Mouse (Mus musculus) midbrain, postnatal 0 days (tissue): ENCODE measurements at regions not wholly inside any gene's neighbourhood (a gene's known extent, or its start where the extent isn't known, plus 50 kb on each side); places are given as distances from the start of the nearest gene placed in this dataset.
A peak's percentile ranks its signal among the peaks of the same experiment; 100 is the strongest.

Source experiments
- ATAC-seq: fragments of 200-750 bp; cut with Nextera tagmentation; 2 replicates; pipeline ENCODE4 v1.8.0; 2017; ENCODE audit warnings: moderate number of reproducible peaks, mild to moderate bottlenecking, moderate TSS enrichment, moderate library complexity; ENCODE audit not compliant: low FRiP score
- DNase-seq: peaks from one replicate; pipeline ENCODE4 v3.0.0-alpha.2; 2015; ENCODE audit warnings: low spot score
- H3K27ac ChIP-seq: fragments of 300-500 bp; sonication (generic); 2 replicates; pipeline ENCODE4 v1.5.1; 2014; ENCODE audit warnings: low read depth, mild to moderate bottlenecking, low read length, mixed read lengths
- H3K27me3 ChIP-seq: fragments of 300-500 bp; sonication (generic); 2 replicates; pipeline ENCODE4 v1.6.1; 2014; ENCODE audit warnings: low read length, control low read depth, mixed read lengths; ENCODE audit not compliant: insufficient read depth
- H3K36me3 ChIP-seq: fragments of 300-500 bp; sonication (generic); 2 replicates; pipeline ENCODE4 v1.6.1; 2014; ENCODE audit warnings: low read length, control low read depth, mixed read lengths; ENCODE audit not compliant: insufficient read depth
- H3K4me1 ChIP-seq: fragments of 300-500 bp; sonication (generic); 2 replicates; pipeline ENCODE4 v1.6.1; 2014; ENCODE audit warnings: mild to moderate bottlenecking, control low read depth, antibody characterized with exemption, low read length, mixed read lengths; ENCODE audit not compliant: insufficient read depth
- H3K4me2 ChIP-seq: fragments of 300-500 bp; sonication (generic); 2 replicates; pipeline ENCODE4 v1.6.1; 2014; ENCODE audit warnings: low read depth, mild to moderate bottlenecking, low read length, mixed read lengths; ENCODE audit not compliant: poor library complexity, severe bottlenecking
- H3K4me3 ChIP-seq: fragments of 300-500 bp; sonication (generic); 2 replicates; pipeline ENCODE4 v1.5.1; 2014; ENCODE audit warnings: low read depth, mild to moderate bottlenecking, low read length, moderate library complexity
- H3K9ac ChIP-seq: fragments of 300-500 bp; sonication (generic); replicated peaks from 2 replicates; pipeline ENCODE4 v1.6.1; 2014; ENCODE audit warnings: mild to moderate bottlenecking, low read length, moderate library complexity, mixed read lengths; ENCODE audit not compliant: poor library complexity, severe bottlenecking
- H3K9me3 ChIP-seq: fragments of 300-500 bp; sonication (generic); 2 replicates; pipeline ENCODE4 v1.6.1; 2016; ENCODE audit warnings: low read length, control low read depth
- CTCF ChIP-seq: IDR thresholded peaks from 2 replicates; pipeline ENCODE4 v1.5.1; 2016; ENCODE audit warnings: antibody characterized with exemption, mild to moderate bottlenecking
- WGBS: fragments of 180-500 bp; shearing (Covaris S2); extraction: QIAGEN DNeasy Blood & Tissue Kit; methylation state at CpG from one replicate; pipeline ENCODE4 v1.1.7; 2014; 5-methylcytosine and 5-hydroxymethylcytosine counted together

GRCm38 (mm10) chr15:63724543-63725186, 120.3 kb downstream of the Gsdmc2 start:
- WGBS, result 92% methylated on average over 5 of the region's 5 CpGs
- no peak overlapping the region for H3K9ac ChIP-seq
- TF ChIP-seq CTCF, result no peak
- ATAC-seq (no peak), DNase-seq (no peak)
- H3K9me3 ChIP-seq, result no peaks in the 10 kb centered on the region
- H3K36me3 ChIP-seq, result no peaks in the 10 kb centered on the region
- no peak overlapping the region for H3K4me2 ChIP-seq
- H3K27me3 ChIP-seq, result no peaks in the 10 kb centered on the region
- no peak overlapping the region for H3K4me3 ChIP-seq
- no peak overlapping the region for H3K27ac ChIP-seq
- H3K4me1 ChIP-seq, result no peaks in the 10 kb centered on the region

- no peak for ATAC-seq
- Histone ChIP-seq H3K36me3 (no peaks in the 10 kb centered on the region), H3K9me3 (no peaks in the 10 kb centered on the region), H3K9ac (no peak overlapping the region), H3K27ac (no peak overlapping the region), H3K4me2 (no peak overlapping the region), H3K27me3 (no peaks in the 10 kb centered on the region), H3K4me1 (no peaks in the 10 kb centered on the region), H3K4me3 (no peak overlapping the region)
- DNase-seq, result peak; percentile 10
- TF ChIP-seq CTCF, result no peak
- 57% methylated on average over 9 of the region's 9 CpGs for WGBS
Observed at GRCm38 (mm10) chr15:63722991-63723390, 122.0 kb downstream of the Gsdmc2 start.

- H3K4me2 ChIP-seq, result no peak overlapping the region
- no peak overlapping the region for H3K9ac ChIP-seq
- no peak for ATAC-seq
- no peak overlapping the region for H3K27ac ChIP-seq
- no peaks in the 10 kb centered on the region for H3K27me3 ChIP-seq
- peak; percentile 42 for DNase-seq
- H3K4me3 ChIP-seq, result no peak overlapping the region
- WGBS, result 68% methylated on average over 3 of the region's 3 CpGs
- peak; percentile 75 for TF ChIP-seq CTCF
- no peaks in the 10 kb centered on the region for H3K36me3 ChIP-seq
- no peaks in the 10 kb centered on the region for H3K4me1 ChIP-seq
- no peaks in the 10 kb centered on the region for H3K9me3 ChIP-seq
Observed at GRCm38 (mm10) chr15:63721669-63722357, 123.2 kb downstream of the Gsdmc2 start.

GRCm38 (mm10) chr15:63717812-63718211, 127.2 kb downstream of the Gsdmc2 start:
- no peak for TF ChIP-seq CTCF
- no peak for ATAC-seq

GRCm38 (mm10) chr15:63713697-63714096, 131.3 kb downstream of the Gsdmc2 start:
- Histone ChIP-seq H3K4me2 (no peak overlapping the region), H3K36me3 (no peaks in the 10 kb centered on the region), H3K9ac (no peak overlapping the region), H3K4me3 (no peak overlapping the region), H3K27ac (no peak overlapping the region), H3K9me3 (no peaks in the 10 kb centered on the region), H3K27me3 (no peaks in the 10 kb centered on the region), H3K4me1 (no peaks in the 10 kb centered on the region)
- no peak for ATAC-seq
- DNase-seq, result no peak
- 87% methylated on average over 3 of the region's 3 CpGs for WGBS
- no peak for TF ChIP-seq CTCF

More at GRCm38 (mm10) chr15:63717812-63718211, 127.2 kb downstream of the Gsdmc2 start:
- H3K27ac ChIP-seq, result no peak overlapping the region
- H3K9ac ChIP-seq, result no peak overlapping the region
- no peaks in the 10 kb centered on the region for H3K4me1 ChIP-seq
- H3K4me2 ChIP-seq, result no peak overlapping the region
- no peaks in the 10 kb centered on the region for H3K9me3 ChIP-seq
- H3K36me3 ChIP-seq, result no peaks in the 10 kb centered on the region
- DNase-seq, result no peak
- 96% methylated on average over 8 of the region's 8 CpGs for WGBS
- H3K27me3 ChIP-seq, result no peaks in the 10 kb centered on the region
- H3K4me3 ChIP-seq, result no peak overlapping the region

- DNase-seq (no peak), ATAC-seq (no peak)
- 84% methylated on average over 5 of the region's 5 CpGs for WGBS
- no peak for TF ChIP-seq CTCF
- Histone ChIP-seq H3K4me1 (no peaks in the 10 kb centered on the region), H3K4me3 (no peak overlapping the region), H3K27me3 (no peaks in the 10 kb centered on the region), H3K9me3 (no peaks in the 10 kb centered on the region), H3K9ac (no peak overlapping the region), H3K36me3 (no peaks in the 10 kb centered on the region), H3K27ac (no peak overlapping the region), H3K4me2 (no peak overlapping the region)
Observed at GRCm38 (mm10) chr15:63710381-63710780, 134.6 kb downstream of the Gsdmc2 start.
